Mouse (Mus musculus) erythroblast, adult 5-6 weeks (primary cell): ENCODE results near the gene Syce3. TPM values are rescaled to one million over a fixed set of nuclear protein-coding genes. Genes with fewer than 3 reads are reported as not detected.

Experiments
- ATAC-seq: replicated peaks from 2 replicates; pipeline ENCODE4 v1.8.0; 2016; ENCODE audit warnings: moderate number of reproducible peaks, mild to moderate bottlenecking, moderate TSS enrichment, inconsistent platforms; ENCODE audit not compliant: poor library complexity, low FRiP score, severe bottlenecking
- total RNA-seq, 2 experiments: library from RNA; stranded (forward) in 1 of 2; stranded (reverse) in 1 of 2; fragments of 150-400 nt in 1 of 2; fragments of 200-764, 138-1000 nt in 1 of 2; gene quantifications; 2 replicates each; pipeline versions ENCODE4 v1.2.3 to v1.2.4; 2015 to 2017; ENCODE audit warnings: low replicate concordance in 2 of 2

The Syce3 gene
- total RNA-seq, 2 experiments from 2014 or later = not detected

DNA sequence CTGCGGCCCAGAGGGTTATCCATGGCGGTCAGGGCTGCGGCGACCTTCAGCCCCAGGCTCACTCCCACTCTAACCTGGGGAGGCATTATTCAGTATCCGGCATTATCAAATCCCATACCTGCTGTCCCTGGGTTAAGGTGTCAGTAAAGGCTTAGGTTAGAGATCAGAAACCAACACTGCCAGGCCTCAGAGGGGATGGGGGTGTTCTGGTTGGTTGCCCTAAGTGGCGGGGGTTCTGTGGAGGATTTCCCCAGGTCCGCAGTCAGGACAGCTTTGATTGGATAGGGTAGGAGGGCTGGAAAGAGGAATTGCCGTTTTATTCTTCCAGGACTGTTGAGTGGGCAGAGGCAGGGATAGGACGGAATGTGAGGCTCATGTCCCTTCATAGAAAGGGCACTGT lies 36.0 kb downstream of the Syce3 start:
- no peak for ATAC-seq

- peak; percentile 70 for ATAC-seq
These were observed 36.5 kb downstream of the Syce3 start, which contains the start of gene Sco2 for GRCm38 (mm10) chr15:89373762-89374248. Gene Sco2 (minus strand): TSS chr15:89373846.

- peak; percentile 84 for ATAC-seq
These were observed 37.1 kb downstream of the Syce3 start for GRCm38 (mm10) chr15:89373027-89373761.

DNA sequence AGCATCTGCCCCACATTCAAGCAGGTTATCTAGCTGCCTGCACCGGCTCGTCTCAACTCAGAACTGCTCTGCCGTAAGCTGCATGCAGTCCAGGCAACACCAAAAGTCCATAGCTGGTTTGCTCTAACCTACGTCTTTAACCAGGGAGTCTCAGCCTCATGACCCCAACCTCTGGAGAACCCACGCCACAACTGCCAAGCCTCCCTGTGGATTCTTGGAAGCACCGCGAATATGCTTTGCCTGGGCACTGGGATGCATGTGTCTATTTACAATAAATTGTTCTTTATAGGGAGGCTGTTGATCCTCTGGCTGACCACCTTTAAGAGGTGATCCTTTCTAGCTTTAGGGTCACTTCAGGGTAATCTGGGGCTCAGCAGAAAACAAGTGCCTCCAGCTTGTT lies 37.8 kb downstream of the Syce3 start:
- ATAC-seq = no peak

DNA sequence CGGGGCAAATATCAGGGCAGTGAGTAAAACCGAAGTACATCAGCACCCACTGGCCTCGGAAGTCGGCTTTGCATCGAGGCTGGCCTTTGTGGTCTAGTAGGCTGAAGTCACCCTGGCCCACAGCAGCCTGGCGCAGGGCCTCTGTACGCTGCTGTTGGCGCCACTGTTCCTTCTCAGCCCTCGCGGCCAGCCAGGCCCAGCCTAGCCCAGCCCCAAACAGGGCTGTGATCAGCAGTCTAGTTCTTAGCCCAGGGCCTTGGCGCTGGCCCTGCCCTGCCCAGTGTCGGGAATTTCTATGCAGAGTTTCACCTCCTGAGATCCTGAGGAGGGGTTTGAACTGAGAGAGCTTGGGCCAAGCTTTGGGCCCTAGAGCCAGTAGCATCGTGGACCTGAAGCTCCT lies 38.2 kb downstream of the Syce3 start:
- no peak for ATAC-seq

DNA sequence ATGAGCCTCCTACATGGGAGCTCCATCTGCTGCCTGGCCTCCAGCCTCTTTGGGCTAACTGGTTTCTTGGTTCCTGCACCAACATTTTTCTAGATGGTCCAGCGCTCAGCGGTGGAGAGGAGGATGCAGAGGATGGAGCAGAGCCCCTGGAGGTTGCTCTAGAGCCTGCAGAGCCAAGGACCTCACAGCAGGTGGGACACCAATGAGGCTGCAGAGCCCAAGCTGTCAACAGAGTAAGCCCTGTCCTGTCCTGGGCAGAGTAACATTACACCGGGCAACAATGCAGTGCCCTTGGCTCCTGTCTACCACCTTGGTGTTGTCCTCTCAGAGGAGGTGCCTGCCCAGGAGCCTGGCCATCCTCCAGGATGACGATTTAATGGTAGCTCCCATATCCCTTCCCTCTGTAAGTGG lies 45.2 kb downstream of the Syce3 start:
- no peak for ATAC-seq

GRCm38 (mm10) chr15:89363051-89363450 lies 47.3 kb downstream of the Syce3 start:
- no peak for ATAC-seq

GRCm38 (mm10) chr15:89358784-89359183 lies 51.5 kb downstream of the Syce3 start:
- no peak for ATAC-seq

- peak; percentile 48 for ATAC-seq
These were observed 53.9 kb downstream of the Syce3 start for GRCm38 (mm10) chr15:89356372-89356771.

DNA sequence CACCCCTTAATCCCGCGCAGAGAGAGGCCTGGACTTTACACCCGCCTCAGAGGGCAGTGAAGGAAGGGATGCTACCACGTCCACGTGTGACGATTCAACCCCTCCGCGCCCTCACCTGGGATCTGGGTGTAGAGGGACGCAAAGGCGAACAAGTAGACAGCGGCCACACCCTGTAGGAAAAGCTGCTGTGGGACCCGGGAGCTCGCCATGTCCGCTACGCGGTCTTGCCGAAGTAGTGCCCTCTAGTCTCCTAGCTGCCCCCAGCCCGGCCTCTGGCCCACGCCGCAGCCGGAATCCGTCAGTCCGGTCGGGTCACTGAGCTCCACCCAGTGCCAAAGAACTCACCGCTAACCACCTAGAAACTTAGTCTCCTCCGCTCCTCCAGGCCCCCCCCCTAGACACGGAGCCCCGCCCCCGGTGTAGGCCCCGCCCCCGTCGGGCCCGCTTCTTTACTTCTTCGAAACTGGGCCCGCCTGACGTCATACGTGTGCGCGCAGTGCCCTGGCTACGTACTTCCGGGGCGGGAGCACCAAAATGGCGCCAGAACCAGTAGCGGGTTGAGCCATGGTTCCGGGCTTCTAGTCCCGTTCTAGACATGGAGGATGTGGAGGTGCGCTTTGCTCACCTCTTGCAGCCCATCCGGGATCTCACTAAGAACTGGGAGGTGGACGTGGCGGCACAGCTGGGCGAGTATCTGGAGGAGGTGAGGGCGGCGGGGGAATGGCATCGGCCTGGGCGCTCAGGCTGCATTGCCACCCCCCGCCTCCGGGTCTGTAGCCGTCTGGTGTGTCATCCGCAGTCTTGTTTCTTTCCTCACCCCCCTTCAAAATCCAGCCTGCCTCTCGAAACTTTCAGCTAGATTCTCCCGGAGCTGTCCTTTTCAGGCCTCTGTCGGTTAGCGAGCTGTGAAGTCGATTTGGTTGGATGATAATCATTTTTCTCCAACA lies 54.8 kb downstream of the Syce3 start, which contains the start of the genes Lmf2 and Ncaph2:
Gene Lmf2 (minus strand): TSS at position 419 of the 947 bp plus-strand sequence.
Gene Ncaph2 (plus strand): TSS at position 479 of the 947 bp plus-strand sequence.
- peak; percentile 77 for ATAC-seq

DNA sequence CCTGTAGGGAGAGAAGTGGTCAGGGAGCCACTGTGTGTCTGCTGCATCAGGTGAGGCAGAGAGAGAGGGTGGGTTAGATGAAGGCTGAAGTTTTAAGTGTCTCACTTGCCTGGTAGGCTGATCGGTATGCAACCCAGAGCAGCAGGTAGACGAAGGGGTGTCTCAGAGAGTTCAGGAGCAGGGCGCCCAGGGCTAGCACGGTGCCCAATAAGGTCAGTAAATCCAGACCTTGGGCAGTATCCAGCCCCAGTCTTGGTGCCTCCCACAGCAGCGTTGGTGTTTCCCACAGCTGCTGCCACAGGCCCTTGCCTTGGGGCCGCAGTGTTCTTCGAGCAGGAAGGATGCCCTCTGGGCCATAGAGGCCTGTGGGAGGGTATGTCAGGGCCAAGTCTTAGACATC lies 55.8 kb downstream of the Syce3 start:
- 0 out of 2 replicates have a peak, but pooled peaks have one; percentile 0 for ATAC-seq

DNA sequence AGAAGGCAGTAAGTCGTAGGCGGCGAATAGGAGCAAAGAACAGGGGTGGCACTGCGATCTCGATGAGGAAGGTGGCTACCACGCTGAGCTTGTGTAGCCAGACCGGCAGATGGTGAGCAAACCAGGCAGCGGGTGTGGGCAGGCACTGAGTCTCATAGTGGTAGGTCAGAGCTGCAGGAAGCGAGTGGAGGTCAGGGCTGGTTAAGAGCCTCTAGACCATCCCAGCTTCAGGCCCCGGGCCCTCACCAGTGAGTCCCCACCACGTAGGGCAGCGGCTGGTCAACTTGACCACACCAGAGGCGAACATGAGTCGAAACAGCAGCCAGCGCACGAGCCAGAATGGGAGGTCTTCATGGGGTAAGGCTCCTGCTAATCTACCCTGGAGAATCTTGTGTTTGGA lies 56.5 kb downstream of the Syce3 start:
- ATAC-seq = no peak

- ATAC-seq = no peak
These were observed 57.5 kb downstream of the Syce3 start for GRCm38 (mm10) chr15:89352795-89353194.

DNA sequence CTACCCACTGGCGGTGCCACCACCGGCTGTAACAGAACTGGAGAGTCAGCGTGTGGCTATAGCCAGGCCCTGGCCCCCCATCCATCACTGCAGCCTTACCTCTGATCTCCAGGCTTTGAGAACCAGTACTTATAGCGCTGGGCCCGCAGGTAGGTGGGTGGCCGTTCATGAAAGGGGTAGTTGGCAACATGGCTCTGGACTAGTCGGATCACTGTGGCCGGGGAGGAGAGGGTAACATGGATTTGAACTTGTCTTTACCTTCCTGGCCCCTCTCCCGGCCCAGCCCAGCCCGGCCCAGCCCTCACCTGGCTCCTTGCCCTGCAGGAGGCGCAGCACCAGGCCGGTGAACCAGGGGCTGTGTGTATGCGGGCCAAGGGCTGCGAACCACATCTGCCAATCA lies 58.2 kb downstream of the Syce3 start:
- ATAC-seq = no peak

DNA sequence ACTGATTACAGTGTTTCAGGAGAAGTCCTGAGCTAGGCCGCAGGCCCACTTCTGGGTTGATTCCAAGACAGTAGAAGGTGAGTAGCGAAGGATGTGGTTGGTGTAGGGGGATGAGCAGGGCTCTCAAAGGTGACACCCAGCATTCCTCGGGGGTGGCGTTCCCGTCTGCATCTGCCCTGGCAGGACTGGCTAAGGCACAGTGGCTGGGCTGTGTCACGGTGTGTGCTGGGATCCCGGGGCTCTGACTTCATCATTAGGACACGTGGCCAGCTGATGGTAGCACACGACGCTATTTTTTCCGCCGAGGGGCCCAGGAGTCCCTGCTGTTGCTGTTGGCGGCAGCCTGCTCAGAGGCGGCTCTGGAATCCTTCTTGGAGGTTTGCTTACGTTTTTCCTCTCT lies 59.0 kb downstream of the Syce3 start:
- no peak for ATAC-seq

GRCm38 (mm10) chr15:89350447-89350846 lies 59.9 kb downstream of the Syce3 start:
- no peak for ATAC-seq

DNA sequence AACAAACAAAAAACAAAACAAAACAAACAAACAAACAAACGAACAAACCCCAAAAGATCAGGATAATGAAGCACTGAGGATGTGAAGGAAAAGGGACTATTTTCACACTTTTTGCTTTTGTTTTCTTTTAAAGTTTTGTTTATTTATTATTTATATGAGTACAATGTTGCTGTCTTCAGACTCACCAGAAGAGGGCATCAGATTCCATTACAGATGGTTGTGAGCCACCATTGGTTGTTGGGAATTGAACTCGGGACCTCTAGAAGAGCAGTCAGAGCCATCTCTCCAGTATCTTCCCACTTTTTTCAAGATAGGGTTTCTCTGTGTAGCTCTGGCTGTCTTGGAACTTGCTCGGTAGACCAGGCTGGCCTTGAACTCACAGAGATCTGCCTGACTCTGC lies 67.0 kb downstream of the Syce3 start:
- no peak for ATAC-seq

- no peak for ATAC-seq
These were observed 68.6 kb downstream of the Syce3 start for GRCm38 (mm10) chr15:89341678-89342077.
